Mouse (Mus musculus) cerebellum, postnatal 10 days (tissue): ENCODE results near the gene Dap3.
"Not testable (repeated sequence)": the region's sequence is repeated elsewhere in the genome, so short reads cannot be mapped to it uniquely, and the experiment has no call there.

Experiments
- DNase-seq, 2 experiments: peaks; one replicate each; pipeline ENCODE4 v3.0.0; 2021; ENCODE audit warnings: mixed read lengths in 2 of 2

Dap3 gene

GRCm38 (mm10) chr3:88912585-88912984, 38.4 kb downstream of the Dap3 start:
- DNase-seq: no peak

GRCm38 (mm10) chr3:88906393-88907159, 44.4 kb downstream of the Dap3 start:
- no peak for DNase-seq

- DNase-seq: no peak
These were observed 45.2 kb downstream of the Dap3 start for GRCm38 (mm10) chr3:88905741-88906140.

- no peak for DNase-seq
These were observed 45.8 kb downstream of the Dap3 start for GRCm38 (mm10) chr3:88905209-88905608.

- no peak for DNase-seq
These were observed 46.2 kb downstream of the Dap3 start for GRCm38 (mm10) chr3:88904803-88905202.

- not testable (repeated sequence) for DNase-seq
These were observed 58.0 kb downstream of the Dap3 start for GRCm38 (mm10) chr3:88893011-88893410.

GRCm38 (mm10) chr3:88882536-88882935, 68.4 kb downstream of the Dap3 start:
- not testable (repeated sequence) for DNase-seq
